Mouse (Mus musculus): ENCODE measurements at regions not wholly inside any gene's neighbourhood (a gene's known extent, or its start where the extent isn't known, plus 50 kb on each side); places are given as distances from the start of the nearest gene placed in this dataset.

GRCm38 (mm10) chr12:45439745-45440144 lies 365.2 kb upstream of the Stxbp6 start:
- peak in 1 of 2 experiments; percentile 3 for DNase-seq (ENCODE audit: low spot score in 2 of 2)

- no peak for DNase-seq (ENCODE audit: low spot score in 2 of 2)
These were observed 362.8 kb upstream of the Stxbp6 start for GRCm38 (mm10) chr12:45437271-45437670.

DNA sequence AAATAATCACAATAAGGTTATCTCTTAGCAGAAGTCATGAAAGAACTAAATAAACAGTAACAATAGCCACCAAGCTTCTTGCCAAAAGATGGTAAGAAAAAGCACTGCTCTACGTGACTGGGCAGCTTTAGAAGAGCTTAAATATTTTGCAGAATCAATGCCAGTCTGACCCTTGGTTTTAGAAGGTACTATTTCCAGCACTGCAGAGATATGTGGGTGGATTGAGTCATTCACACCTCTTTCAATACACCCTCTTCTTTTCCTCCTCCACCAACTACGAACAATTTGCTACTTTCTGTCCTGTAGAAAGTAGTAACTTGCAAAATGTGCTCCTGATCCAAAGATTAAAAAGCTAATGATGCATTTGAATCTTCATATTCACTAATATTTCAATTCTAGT lies 324.9 kb upstream of the Stxbp6 start:
- DNase-seq (ENCODE audit: low spot score in 2 of 2): peak; percentile 1 to 11

- DNase-seq (ENCODE audit: low spot score in 2 of 2): peak; percentile 10 to 66
These were observed 310.4 kb upstream of the Stxbp6 start for GRCm38 (mm10) chr12:45384864-45385263.
